Mouse (Mus musculus) gastrocnemius, adult 8-10 months (tissue): ENCODE results near the gene Vmn1r8. TPM values are rescaled to one million over a fixed set of nuclear protein-coding genes. Genes with fewer than 3 reads are reported as not detected.
"Not testable (repeated sequence)": the region's sequence is repeated elsewhere in the genome, so short reads cannot be mapped to it uniquely, and the experiment has no call there.

ENCODE experiments used
- DNase-seq, 2 experiments: peaks; one replicate each; pipeline ENCODE4 v3.0.0; 2022; ENCODE audit warnings: low spot score in 2 of 2
- total RNA-seq, 4 experiments: library from RNA; stranded (reverse); gene quantifications; 2 replicates each; pipeline ENCODE4 v1.2.4; 2022

Gene Vmn1r8
- total RNA-seq = not detected

GRCm38 (mm10) chr6:57031984-57032383 is at the start of gene Vmn1r8:
TSS of gene Vmn1r8 (plus strand) at chr6:57032284.
- no peak for DNase-seq

- DNase-seq = no peak
Measured at GRCm38 (mm10) chr6:56996943-56997342, 35.1 kb upstream of the Vmn1r8 start, which contains the start of gene Vmn1r6. TSS of gene Vmn1r6 (plus strand) at chr6:56997243.

- not testable (repeated sequence) for DNase-seq
Measured at GRCm38 (mm10) chr6:57025224-57025623, 6.9 kb upstream of the Vmn1r8 start, which contains the start of gene Vmn1r7. TSS of gene Vmn1r7 (minus strand) at chr6:57025324.

GRCm38 (mm10) chr6:57034674-57035073 is 2.6 kb downstream of the Vmn1r8 start:
- DNase-seq = no peak

GRCm38 (mm10) chr6:57063730-57064129 is 31.6 kb downstream of the Vmn1r8 start:
- no peak for DNase-seq

- no peak for DNase-seq
Measured at GRCm38 (mm10) chr6:57066487-57066886, 34.4 kb downstream of the Vmn1r8 start, which contains the start of gene Vmn1r9. TSS of gene Vmn1r9 (plus strand) at chr6:57066787.

Other genes with a start within 250 kb of the Vmn1r8 start
- 10 to 100 TPM; 22.5 to 29.1 (median 23.6) TPM for gene Kbtbd2, start 234.5 kb upstream of the Vmn1r8 start, total RNA-seq
- 10 to 100 TPM; 58.9 to 65.0 (median 60.8) TPM for gene Fkbp9, start 200.2 kb upstream of the Vmn1r8 start, total RNA-seq
- 10 to 100 TPM; 42.6 to 57.6 (median 54.1) TPM for gene Nt5c3, start 108.4 kb upstream of the Vmn1r8 start, total RNA-seq
- under 1 TPM in 1 of 4 experiments, not detected in 3; 0.19 TPM for gene Vmn1r4, start 108.3 kb upstream of the Vmn1r8 start, total RNA-seq
- gene Vmn1r5, start 62.0 kb upstream of the Vmn1r8 start, total RNA-seq = not detected
- gene Vmn1r6, start 35.0 kb upstream of the Vmn1r8 start, total RNA-seq = not detected
- not detected for gene Vmn1r7, start 7.0 kb upstream of the Vmn1r8 start, total RNA-seq
- not detected for gene Vmn1r9, start 34.5 kb downstream of the Vmn1r8 start, total RNA-seq
- gene Vmn1r10, start 77.2 kb downstream of the Vmn1r8 start, total RNA-seq = not detected
- gene Vmn1r11, start 101.2 kb downstream of the Vmn1r8 start, total RNA-seq = not detected
- not detected for gene Vmn1r12, start 124.6 kb downstream of the Vmn1r8 start, total RNA-seq
- not detected for gene Vmn1r13, start 171.0 kb downstream of the Vmn1r8 start, total RNA-seq
- not detected for gene Vmn1r14, start 199.4 kb downstream of the Vmn1r8 start, total RNA-seq
- gene Vmn1r15, start 225.7 kb downstream of the Vmn1r8 start, total RNA-seq = not detected